Mouse (Mus musculus) midbrain, embryonic 10.5 days (tissue): ENCODE data around the gene Smim24. TPM values are rescaled to one million over a fixed set of nuclear protein-coding genes. Genes with fewer than 3 reads are reported as not detected.

Source experiments
- DNase-seq: peaks from one replicate; pipeline ENCODE4 v3.0.0-alpha.2; 2017; ENCODE audit warnings: low spot score
- H3K27ac ChIP-seq: fragments of 300-500 bp; sonication (generic); replicated peaks from 2 replicates; pipeline ENCODE4 v1.5.1; 2016; ENCODE audit warnings: mild to moderate bottlenecking
- H3K27me3 ChIP-seq: fragments of 300-500 bp; sonication (generic); 2 replicates; pipeline ENCODE4 v1.6.1; 2016; ENCODE audit warnings: low read depth, mild to moderate bottlenecking; ENCODE audit not compliant: poor library complexity, severe bottlenecking
- H3K36me3 ChIP-seq: fragments of 300-500 bp; sonication (generic); 2 replicates; pipeline ENCODE4 v1.6.1; 2016; ENCODE audit warnings: mild to moderate bottlenecking, moderate library complexity
- H3K4me1 ChIP-seq: fragments of 300-500 bp; sonication (generic); 2 replicates; pipeline ENCODE4 v1.6.1; 2016
- H3K4me3 ChIP-seq: fragments of 300-500 bp; sonication (generic); 2 replicates; pipeline ENCODE4 v1.5.1; 2016; ENCODE audit warnings: mild to moderate bottlenecking, moderate library complexity
- H3K9me3 ChIP-seq: fragments of 300-500 bp; sonication (generic); replicated peaks from 2 replicates; pipeline ENCODE4 v1.6.1; 2016; ENCODE audit warnings: mild to moderate bottlenecking
- WGBS: fragments of 180-500 bp; shearing (Covaris S2); methylation state at CpG from one replicate; pipeline ENCODE4 v1.1.7; 2016; 5-methylcytosine and 5-hydroxymethylcytosine counted together
- polyA plus RNA-seq: library from polyadenylated mRNA; unstranded; fragments of >200 nt; fragmentation: Nextera tagmentation; extraction: Ambion mirVana; gene quantifications from 2 replicates; pipeline ENCODE4 v1.2.1, GENCODE M21; 2016

Gene Smim24
- polyA plus RNA-seq, 1 experiment from 2014 or later: 1.7 TPM

GRCm38 (mm10) chr10:81356991-81357844 is 35.6 kb upstream of the Smim24 start, which contains the start of gene Mfsd12:
Gene Mfsd12 (plus strand): TSS chr10:81357491.
- whole genome bisulfite sequencing: 2% methylated on average over 79 of the region's 79 CpGs
- peaks cover 12% of the 10 kb centered on the region for H3K36me3 ChIP-seq
- peak within 1 kb of the TSS; percentile 84 for H3K27ac ChIP-seq
- no peaks in the 10 kb centered on the region for H3K9me3 ChIP-seq
- H3K4me3 ChIP-seq: peak within 1 kb of the TSS; percentile 78
- peak; percentile 87 for DNase-seq
- H3K4me1 ChIP-seq: peaks cover 72% of the 10 kb centered on the region
- peaks cover 48% of the 10 kb centered on the region for H3K27me3 ChIP-seq

- H3K36me3 ChIP-seq: peaks cover 19% of the 10 kb centered on the region
- peaks cover 81% of the 10 kb centered on the region for H3K4me1 ChIP-seq
- peak overlapping the region; percentile 78 for H3K4me3 ChIP-seq
- H3K9me3 ChIP-seq: no peaks in the 10 kb centered on the region
- WGBS: 24% methylated on average over 4 of the region's 4 CpGs
- peak overlapping the region; percentile 84 for H3K27ac ChIP-seq
- peaks cover 58% of the 10 kb centered on the region for H3K27me3 ChIP-seq
- DNase-seq: no peak
These were observed 34.6 kb upstream of the Smim24 start for GRCm38 (mm10) chr10:81358209-81358608.

- Histone ChIP-seq H3K27me3 (peaks cover 64% of the 10 kb centered on the region), H3K9me3 (no peaks in the 10 kb centered on the region), H3K4me3 (peak overlapping the region; percentile 78), H3K36me3 (peaks cover 19% of the 10 kb centered on the region), H3K27ac (peak overlapping the region; percentile 25; the same call in 1 of the 2 replicates), H3K4me1 (peaks cover 88% of the 10 kb centered on the region)
- WGBS: 56% methylated on average over 1 of the region's 1 CpGs
- DNase-seq: no peak
These were observed 34.0 kb upstream of the Smim24 start for GRCm38 (mm10) chr10:81358841-81359240.

GRCm38 (mm10) chr10:81360721-81361120 is 32.1 kb upstream of the Smim24 start:
- peaks cover 94% of the 10 kb centered on the region for H3K4me1 ChIP-seq
- H3K36me3 ChIP-seq: peaks cover 19% of the 10 kb centered on the region
- no peak overlapping the region for H3K27ac ChIP-seq
- no peak overlapping the region for H3K4me3 ChIP-seq
- H3K9me3 ChIP-seq: no peaks in the 10 kb centered on the region
- DNase-seq: no peak
- H3K27me3 ChIP-seq: peaks cover 64% of the 10 kb centered on the region
- 71% methylated on average over 8 of the region's 8 CpGs for WGBS

- Histone ChIP-seq H3K36me3 (peaks cover 32% of the 10 kb centered on the region), H3K27ac (peak overlapping the region; percentile 78), H3K4me1 (peaks cover 100% of the 10 kb centered on the region), H3K9me3 (no peaks in the 10 kb centered on the region), H3K27me3 (peaks cover 52% of the 10 kb centered on the region), H3K4me3 (0 out of 2 replicates have a peak overlapping the region, but pooled peaks have one; percentile 52)
- 71% methylated on average over 12 of the region's 12 CpGs for WGBS
- no peak for DNase-seq
These were observed 30.4 kb upstream of the Smim24 start for GRCm38 (mm10) chr10:81362336-81362949.

GRCm38 (mm10) chr10:81363436-81364346 is 29.2 kb upstream of the Smim24 start:
- Histone ChIP-seq H3K36me3 (peaks cover 45% of the 10 kb centered on the region), H3K27ac (peak overlapping the region; percentile 78), H3K4me1 (peaks cover 94% of the 10 kb centered on the region), H3K4me3 (peak overlapping the region; percentile 52), H3K27me3 (peaks cover 40% of the 10 kb centered on the region), H3K9me3 (no peaks in the 10 kb centered on the region)
- DNase-seq: peak; percentile 47
- WGBS: 11% methylated on average over 54 of the region's 54 CpGs

- peak overlapping the region; percentile 78 for H3K27ac ChIP-seq
These were observed 28.2 kb upstream of the Smim24 start for GRCm38 (mm10) chr10:81364666-81365065.

GRCm38 (mm10) chr10:81365073-81365472 is 27.8 kb upstream of the Smim24 start:
- H3K36me3 ChIP-seq: peaks cover 59% of the 10 kb centered on the region
- WGBS: 37% methylated on average over 4 of the region's 4 CpGs

More at GRCm38 (mm10) chr10:81364666-81365065, 28.2 kb upstream of the Smim24 start:
- peaks cover 33% of the 10 kb centered on the region for H3K27me3 ChIP-seq
- H3K9me3 ChIP-seq: no peaks in the 10 kb centered on the region
- H3K4me3 ChIP-seq: peak overlapping the region; percentile 52
- H3K36me3 ChIP-seq: peaks cover 55% of the 10 kb centered on the region
- 9% methylated on average over 28 of the region's 28 CpGs for WGBS
- peak; percentile 40 for DNase-seq
- peaks cover 85% of the 10 kb centered on the region for H3K4me1 ChIP-seq

GRCm38 (mm10) chr10:81365672-81366476 is 27.0 kb upstream of the Smim24 start, which contains the start of gene 4930404N11Rik:
Gene 4930404N11Rik (minus strand): TSS chr10:81365816.
- 21% methylated on average over 12 of the region's 12 CpGs for WGBS
- Histone ChIP-seq H3K27ac (peak within 1 kb of the TSS; percentile 78), H3K9me3 (no peaks in the 10 kb centered on the region), H3K4me3 (peak within 1 kb of the TSS; percentile 52), H3K4me1 (peaks cover 72% of the 10 kb centered on the region), H3K36me3 (peaks cover 67% of the 10 kb centered on the region), H3K27me3 (peaks cover 33% of the 10 kb centered on the region)
- peak; percentile 84 for DNase-seq

More at GRCm38 (mm10) chr10:81365073-81365472, 27.8 kb upstream of the Smim24 start:
- DNase-seq: no peak
- peaks cover 80% of the 10 kb centered on the region for H3K4me1 ChIP-seq
- peak overlapping the region; percentile 52 for H3K4me3 ChIP-seq
- peaks cover 33% of the 10 kb centered on the region for H3K27me3 ChIP-seq
- H3K27ac ChIP-seq: peak overlapping the region; percentile 78
- H3K9me3 ChIP-seq: no peaks in the 10 kb centered on the region

- Histone ChIP-seq H3K9me3 (no peaks in the 10 kb centered on the region), H3K4me1 (peaks cover 65% of the 10 kb centered on the region)
These were observed 26.2 kb upstream of the Smim24 start for GRCm38 (mm10) chr10:81366477-81367206.

GRCm38 (mm10) chr10:81367207-81367495 is 25.7 kb upstream of the Smim24 start:
- H3K36me3 ChIP-seq: peaks cover 68% of the 10 kb centered on the region
- no peaks in the 10 kb centered on the region for H3K9me3 ChIP-seq
- 84% methylated on average over 6 of the region's 6 CpGs for WGBS
- H3K27me3 ChIP-seq: peaks cover 29% of the 10 kb centered on the region
- no peak for DNase-seq
- peaks cover 64% of the 10 kb centered on the region for H3K4me1 ChIP-seq
- no peak overlapping the region for H3K4me3 ChIP-seq
- 0 out of 2 replicates have a peak overlapping the region, but pooled peaks have one; percentile 78 for H3K27ac ChIP-seq

More at GRCm38 (mm10) chr10:81366477-81367206, 26.2 kb upstream of the Smim24 start:
- peak overlapping the region; percentile 52; the same call in 1 of the 2 replicates for H3K4me3 ChIP-seq
- DNase-seq: no peak
- H3K27ac ChIP-seq: peak overlapping the region; percentile 78
- 81% methylated on average over 6 of the region's 6 CpGs for WGBS
- peaks cover 68% of the 10 kb centered on the region for H3K36me3 ChIP-seq
- H3K27me3 ChIP-seq: peaks cover 33% of the 10 kb centered on the region
